Mouse (Mus musculus) frontal cortex, adult 2 months (tissue): Measurements from ENCODE around the gene Dolpp1. TPM values are rescaled to one million over a fixed set of nuclear protein-coding genes. Genes with fewer than 3 reads are reported as not detected.

ENCODE experiments used
- DNase-seq, 2 experiments: peaks; one replicate each; pipeline ENCODE4 v3.0.0; 2022; ENCODE audit warnings: low spot score in 1 of 2; ENCODE audit errors: extremely low spot score in 1 of 2
- polyA plus RNA-seq: library from polyadenylated mRNA; depleted of rRNA; stranded (reverse); fragments of >200 nt; gene quantifications from 2 replicates; pipeline ENCODE4 v1.2.3, GENCODE M21; 2012; rRNA removed

Gene Dolpp1
- polyA plus RNA-seq, 1 experiment, result 45.8 TPM

- DNase-seq, result no peak
These were observed 47.6 kb downstream of the Dolpp1 start for GRCm38 (mm10) chr2:30439631-30440030.

GRCm38 (mm10) chr2:30440211-30440700 is 48.2 kb downstream of the Dolpp1 start:
- DNase-seq, result peak in 1 of 2 experiments; percentile 49

- peak in 1 of 2 experiments; percentile 86 for DNase-seq
These were observed 48.9 kb downstream of the Dolpp1 start for GRCm38 (mm10) chr2:30440701-30441517.

- DNase-seq, result peak; percentile 69 to 84
These were observed 49.8 kb downstream of the Dolpp1 start for GRCm38 (mm10) chr2:30441518-30442497.

GRCm38 (mm10) chr2:30442498-30442890 is 50.4 kb downstream of the Dolpp1 start:
- DNase-seq, result no peak

GRCm38 (mm10) chr2:30443281-30443680 is 51.2 kb downstream of the Dolpp1 start:
- no peak for DNase-seq

GRCm38 (mm10) chr2:30444006-30444405 is 52.0 kb downstream of the Dolpp1 start:
- no peak for DNase-seq

GRCm38 (mm10) chr2:30444450-30444849 is 52.4 kb downstream of the Dolpp1 start:
- no peak for DNase-seq

GRCm38 (mm10) chr2:30445312-30445711 is 53.3 kb downstream of the Dolpp1 start:
- DNase-seq, result no peak

GRCm38 (mm10) chr2:30446891-30447826 is 55.1 kb downstream of the Dolpp1 start:
- DNase-seq, result no peak

GRCm38 (mm10) chr2:30448371-30448770 is 56.3 kb downstream of the Dolpp1 start:
- DNase-seq, result no peak

Other genes starting within 250 kb of the Dolpp1 start
- gene Endog, start 220.8 kb upstream of the Dolpp1 start, polyA plus RNA-seq, result 31.9 and 34.3 TPM in 2 replicates
- 55.7 and 56.5 TPM in 2 replicates for gene Spout1, start 213.8 kb upstream of the Dolpp1 start, polyA plus RNA-seq
- gene Kyat1, start 186.4 kb upstream of the Dolpp1 start, polyA plus RNA-seq, result 26.8 and 29.8 TPM in 2 replicates
- 35.1 and 35.7 TPM in 2 replicates for gene Lrrc8a, start 154.5 kb upstream of the Dolpp1 start, polyA plus RNA-seq
- gene Gm28035, start 151.7 kb upstream of the Dolpp1 start, polyA plus RNA-seq, result 22.6 and 24.8 TPM in 2 replicates
- gene Phyhd1, start 126.1 kb upstream of the Dolpp1 start, polyA plus RNA-seq, result 33.8 and 34.0 TPM in 2 replicates
- not detected in 2 replicates for gene Gm28038, start 111.2 kb upstream of the Dolpp1 start, polyA plus RNA-seq
- gene Dolk, start 105.9 kb upstream of the Dolpp1 start, polyA plus RNA-seq, result 14.3 and 16.3 TPM in 2 replicates
- gene Nup188, start 105.9 kb upstream of the Dolpp1 start, polyA plus RNA-seq, result 18.3 and 19.4 TPM in 2 replicates
- 569 and 584 TPM in 2 replicates for gene Sh3glb2, start 32.9 kb upstream of the Dolpp1 start, polyA plus RNA-seq
- 80.9 and 86.8 TPM in 2 replicates for gene Miga2, start 28.0 kb upstream of the Dolpp1 start, polyA plus RNA-seq
- 46.7 and 53.1 TPM in 2 replicates for gene Crat, start 23.6 kb downstream of the Dolpp1 start, polyA plus RNA-seq
- 155 and 161 TPM in 2 replicates for gene Ptpa, start 23.8 kb downstream of the Dolpp1 start, polyA plus RNA-seq
- 14.6 and 17.6 TPM in 2 replicates for gene Ier5l, start 82.0 kb downstream of the Dolpp1 start, polyA plus RNA-seq
- gene Cstad, start 202.8 kb downstream of the Dolpp1 start, polyA plus RNA-seq, result 4.2 and 5.7 TPM in 2 replicates